Comparison of ENCODE assay signal across 9 mouse cellular contexts in genomic region chr3:107038661-107039223, GRCm38 (mm10). TPM values are rescaled to one million over a fixed set of nuclear protein-coding genes. Genes with fewer than 3 reads are reported as not detected.
DNase-seq lines count a peak whose midpoint lies in the region; ATAC-seq and TF ChIP-seq lines count a peak whose summit lies in the region.
"Had no signal": no experiment of that assay in that cellular context is flagged by ENCODE, and none has a peak within 500 bp of the region (broad histone marks: within the 10 kb centered on the region; RNA-seq: fewer than 3 reads in every experiment).

No protein-coding gene starts in this region.

- H3K9me3 ChIP-seq in liver, embryonic 11.5 days (ENCODE audit: control insufficient read depth, low read length), result no peaks in the 10 kb centered on the region
- H3K9me3 ChIP-seq in forebrain, embryonic 10.5 days, result 0 out of 2 replicates have a peak, but pooled peaks cover 3% of the 10 kb centered on the region
- no peaks in the 10 kb centered on the region for H3K9me3 ChIP-seq in midbrain, embryonic 16.5 days (replicated peaks; ENCODE audit: control insufficient read depth, low read length, poor library complexity, severe bottlenecking)
- H3K9me3 ChIP-seq: limb, embryonic 12.5 days had no signal

- no peaks in the 10 kb centered on the region for H3K36me3 ChIP-seq in liver, embryonic 11.5 days (ENCODE audit: control insufficient read depth, insufficient read depth, low read length)
- H3K36me3 ChIP-seq in forebrain, embryonic 10.5 days (replicated peaks), result peaks cover 4% of the 10 kb centered on the region; the same call in 1 of the 2 replicates
- H3K36me3 ChIP-seq in midbrain, embryonic 16.5 days (ENCODE audit: control insufficient read depth, insufficient read depth, low read length), result no peaks in the 10 kb centered on the region
- H3K36me3 ChIP-seq in thymus, adult 2 months (ENCODE audit: control insufficient read depth, insufficient read depth, low read length), result peaks cover 2% of the 10 kb centered on the region; the same call in 1 of the 2 replicates
- H3K36me3 ChIP-seq: limb, embryonic 12.5 days had no signal

- peak overlapping the region; percentile 95; the same call in 1 of the 2 replicates for H3K4me2 ChIP-seq in liver, embryonic 11.5 days
- peak overlapping the region; percentile 78 for H3K4me2 ChIP-seq in midbrain, embryonic 16.5 days (ENCODE audit: low read length)

- 42% methylated on average over 10 of the region's 10 CpGs for WGBS in liver, embryonic 11.5 days
- WGBS in forebrain, embryonic 10.5 days, result 62% methylated on average over 10 of the region's 10 CpGs
- 8% methylated on average over 10 of the region's 10 CpGs for WGBS in midbrain, embryonic 16.5 days
- 4% methylated on average over 10 of the region's 10 CpGs for WGBS in thymus, adult 2 months

- no peak for ATAC-seq in liver, embryonic 11.5 days (replicated peaks; ENCODE audit: low FRiP score)
- no peak; the same call in 1 of the 2 replicates for ATAC-seq in midbrain, embryonic 16.5 days

- peaks cover 4% of the 10 kb centered on the region for H3K4me1 ChIP-seq in liver, embryonic 11.5 days (replicated peaks; ENCODE audit: control insufficient read depth, insufficient read depth, low read length)
- peaks cover 69% of the 10 kb centered on the region for H3K4me1 ChIP-seq in forebrain, embryonic 10.5 days
- peaks cover 39% of the 10 kb centered on the region for H3K4me1 ChIP-seq in midbrain, embryonic 16.5 days (ENCODE audit: control insufficient read depth, insufficient read depth, low read length)
- peaks cover 9% of the 10 kb centered on the region for H3K4me1 ChIP-seq in thymus, adult 2 months (replicated peaks; ENCODE audit: control insufficient read depth, insufficient read depth, low read length)

- H3K4me3 ChIP-seq in liver, embryonic 11.5 days (ENCODE audit: low read depth, low read length), result 0 out of 2 replicates have a peak overlapping the region, but pooled peaks have one; percentile 3
- H3K4me3 ChIP-seq in forebrain, embryonic 10.5 days, result peak overlapping the region; percentile 77; the same call in 1 of the 2 replicates
- H3K4me3 ChIP-seq in midbrain, embryonic 16.5 days (ENCODE audit: low read depth, low read length), result peak overlapping the region; percentile 84
- H3K4me3 ChIP-seq in thymus, adult 2 months (ENCODE audit: control insufficient read depth, insufficient read depth, low read length), result peak overlapping the region; percentile 48
- H3K4me3 ChIP-seq: limb, embryonic 12.5 days had no signal

- TF ChIP-seq CTCF in thymus, adult 2 months (IDR thresholded peaks at IDR 0.05; ENCODE audit: borderline replicate concordance, control insufficient read depth, extremely low read depth, insufficient read depth, low read length, poor library complexity), result no peak

- no peak overlapping the region for H3K27ac ChIP-seq in liver, embryonic 11.5 days (ENCODE audit: low read depth, low read length)
- no peak overlapping the region for H3K27ac ChIP-seq in forebrain, embryonic 10.5 days
- no peak overlapping the region for H3K27ac ChIP-seq in midbrain, embryonic 16.5 days (ENCODE audit: low read length)
- peak overlapping the region; percentile 82 for H3K27ac ChIP-seq in thymus, adult 2 months (ENCODE audit: control insufficient read depth, insufficient read depth, low read length)
- H3K27ac ChIP-seq: limb, embryonic 12.5 days had no signal

- H3K9ac ChIP-seq in liver, embryonic 11.5 days (ENCODE audit: low read depth, low read length), result no peak overlapping the region
- peak overlapping the region; percentile 48; the same call in 1 of the 2 replicates for H3K9ac ChIP-seq in midbrain, embryonic 16.5 days (ENCODE audit: low read depth, low read length)
- H3K9ac ChIP-seq: limb, embryonic 12.5 days had no signal

- no peak for TF ChIP-seq POLR2A in thymus, adult 2 months (IDR thresholded peaks at IDR 0.05; ENCODE audit: control insufficient read depth, extremely low read depth, insufficient read depth, low read length, poor library complexity)

- no peak for DNase-seq in liver, embryonic 11.5 days (ENCODE audit: low spot score)
- no peak for DNase-seq in liver
- DNase-seq in forebrain, embryonic 10.5 days (ENCODE audit: extremely low spot score, low spot score), result peak; percentile 33
- peak; percentile 54 to 58 for DNase-seq in layer of hippocampus, postnatal 10 days (ENCODE audit: low spot score in 2 of 2)
- peak; percentile 51 for DNase-seq in thymus, adult 2 months
- DNase-seq in kidney, postnatal 4 days, result no peak
- no peak for DNase-seq in adrenal gland, adult (ENCODE audit: inconsistent age in 2 of 2, low spot score in 1 of 2)

- peaks cover 29% of the 10 kb centered on the region for H3K27me3 ChIP-seq in liver, embryonic 11.5 days (replicated peaks; ENCODE audit: control insufficient read depth, insufficient read depth, low read length)
- H3K27me3 ChIP-seq in forebrain, embryonic 10.5 days (ENCODE audit: poor library complexity, severe bottlenecking), result peaks cover 16% of the 10 kb centered on the region
- no peaks in the 10 kb centered on the region for H3K27me3 ChIP-seq in midbrain, embryonic 16.5 days (ENCODE audit: control insufficient read depth, insufficient read depth, low read depth, low read length)
- no peaks in the 10 kb centered on the region for H3K27me3 ChIP-seq in thymus, adult 2 months (ENCODE audit: control insufficient read depth, insufficient read depth, low read length)

RNA-seq across cellular contexts. Expression of gene Kcna3, which starts 2.8 kb away (rescaled TPM):
- 3.4 and 3.6 TPM in 2 replicates for polyA plus RNA-seq in liver, embryonic 11.5 days (2014; fragmentation: Nextera tagmentation; extraction: Ambion mirVana)
- polyA plus RNA-seq in forebrain, embryonic 10.5 days (2016; fragmentation: Nextera tagmentation; extraction: Ambion mirVana), result 3.3 and 3.5 TPM in 2 replicates
- total RNA-seq in layer of hippocampus, postnatal 10 days (2021), result 10 to 100 TPM; 18.6 to 22.6 TPM
- 16.0 and 17.8 TPM in 2 replicates for polyA plus RNA-seq in midbrain, embryonic 16.5 days (2015; fragmentation: Nextera tagmentation; extraction: Ambion mirVana)
- polyA plus RNA-seq in thymus, adult 2 months (2012; rRNA removed), result 151 and 202 TPM in 2 replicates

Comparison
In these comparisons a context has a peak if more than half of its experiments do, and no peak if none do; other contexts are left out.
1. DNase-seq: peak in forebrain, embryonic 10.5 days (single experiment), layer of hippocampus, postnatal 10 days (2 of 2) and thymus, adult 2 months (single experiment); none in liver, embryonic 11.5 days (single experiment), liver (single experiment), kidney, postnatal 4 days (0 of 2) and adrenal gland, adult (0 of 2).
2. H3K4me3 ChIP-seq: peak in every context shown above with its lines; median percentile 84 in midbrain, embryonic 16.5 days; 77 in forebrain, embryonic 10.5 days; 48 in thymus, adult 2 months; 3 in liver, embryonic 11.5 days.